Mouse (Mus musculus) spleen, adult 2 months (tissue): Measurements from ENCODE around the gene Tnfrsf25. TPM values are rescaled to one million over a fixed set of nuclear protein-coding genes. Genes with fewer than 3 reads are reported as not detected.

Experiments used
- DNase-seq, 2 experiments: peaks; one replicate each; pipeline versions ENCODE4 v3.0.0 to v3.0.0-alpha.2; 2012 to 2021; ENCODE audit warnings: low spot score in 2 of 2, low read depth in 1 of 2
- H3K27ac ChIP-seq: fragments of 200-500 bp; 2 replicates; pipeline ENCODE4 v1.5.1; 2012; ENCODE audit warnings: low read length, inconsistent platforms; ENCODE audit not compliant: insufficient read depth
- H3K27me3 ChIP-seq: fragments of 200-500 bp; 2 replicates; pipeline ENCODE4 v1.6.1; 2012; ENCODE audit warnings: mild to moderate bottlenecking, moderate library complexity, low read length, inconsistent platforms; ENCODE audit not compliant: control insufficient read depth, insufficient read depth
- H3K36me3 ChIP-seq: fragments of 200-500 bp; 2 replicates; pipeline ENCODE4 v1.6.1; 2012; ENCODE audit warnings: mild to moderate bottlenecking, low read length, inconsistent platforms; ENCODE audit not compliant: control insufficient read depth, insufficient read depth
- H3K4me1 ChIP-seq: fragments of 200-500 bp; 2 replicates; pipeline ENCODE4 v1.6.1; 2011; ENCODE audit warnings: inconsistent platforms; ENCODE audit not compliant: control insufficient read depth, insufficient read depth, insufficient read length
- H3K4me3 ChIP-seq: fragments of 200-500 bp; 2 replicates; pipeline ENCODE4 v1.5.1; 2011; ENCODE audit warnings: mild to moderate bottlenecking, inconsistent platforms; ENCODE audit not compliant: insufficient read depth, insufficient read length; ENCODE audit errors: extremely low read depth
- CTCF ChIP-seq: fragments of 200-500 bp; IDR thresholded peaks from 2 replicates; pipeline ENCODE4 v1.5.1; 2011; ENCODE audit warnings: mild to moderate bottlenecking, inconsistent platforms; ENCODE audit not compliant: insufficient read depth, insufficient read length, insufficient replicate concordance; ENCODE audit errors: extremely low read depth
- POLR2A ChIP-seq: fragments of 200-500 bp; IDR thresholded peaks from 2 replicates; pipeline ENCODE4 v1.6.1; 2011; ENCODE audit warnings: low read depth, low read length, inconsistent platforms
- WGBS: fragments of 180-500 bp; shearing (Covaris S2); methylation state at CpG from one replicate; pipeline ENCODE4 v1.1.7; 2018; 5-methylcytosine and 5-hydroxymethylcytosine counted together
- polyA plus RNA-seq: library from polyadenylated mRNA; depleted of rRNA; stranded (reverse); fragments of >200 nt; gene quantifications from 2 replicates; pipeline ENCODE4 v1.2.3, GENCODE M21; 2012; rRNA removed

The Tnfrsf25 gene
- polyA plus RNA-seq, 1 experiment: 17.0 TPM

GRCm38 (mm10) chr4:152161601-152162000, 45.9 kb downstream of the Tnfrsf25 start:
- Histone ChIP-seq H3K4me1 (peaks cover 17% of the 10 kb centered on the region; the same call in 1 of the 2 replicates), H3K27me3 (peaks cover 14% of the 10 kb centered on the region), H3K36me3 (no peaks in the 10 kb centered on the region), H3K4me3 (no peak overlapping the region), H3K27ac (no peak overlapping the region)
- WGBS: 92% methylated on average over 6 of the region's 6 CpGs
- DNase-seq: no peak
- TF ChIP-seq POLR2A: no peak
- no peak for TF ChIP-seq CTCF

- 62% methylated on average over 2 of the region's 2 CpGs for WGBS
- Histone ChIP-seq H3K27me3 (peaks cover 14% of the 10 kb centered on the region), H3K4me3 (no peak overlapping the region), H3K4me1 (peaks cover 17% of the 10 kb centered on the region; the same call in 1 of the 2 replicates), H3K27ac (no peak overlapping the region), H3K36me3 (no peaks in the 10 kb centered on the region)
- DNase-seq: no peak
- TF ChIP-seq CTCF (no peak), POLR2A (no peak)
Observed at GRCm38 (mm10) chr4:152162748-152163147, 47.0 kb downstream of the Tnfrsf25 start.

GRCm38 (mm10) chr4:152165036-152165931, 49.5 kb downstream of the Tnfrsf25 start:
- Histone ChIP-seq H3K36me3 (no peaks in the 10 kb centered on the region), H3K4me1 (peaks cover 4% of the 10 kb centered on the region; the same call in 1 of the 2 replicates), H3K27ac (peak overlapping the region; percentile 85), H3K27me3 (peaks cover 1% of the 10 kb centered on the region; the same call in 1 of the 2 replicates), H3K4me3 (peak overlapping the region; percentile 38)
- peak; percentile 63 to 72 for DNase-seq
- 14% methylated on average over 22 of the region's 22 CpGs for WGBS
- peak; percentile 87 for TF ChIP-seq CTCF
- no peak for TF ChIP-seq POLR2A

GRCm38 (mm10) chr4:152168052-152168451, 52.3 kb downstream of the Tnfrsf25 start:
- no peak for TF ChIP-seq CTCF
- no peak for TF ChIP-seq POLR2A
- 69% methylated on average over 8 of the region's 8 CpGs for WGBS
- H3K27ac ChIP-seq: no peak overlapping the region
- no peak overlapping the region for H3K4me3 ChIP-seq
- DNase-seq: no peak
- no peaks in the 10 kb centered on the region for H3K36me3 ChIP-seq
- peaks cover 4% of the 10 kb centered on the region; the same call in 1 of the 2 replicates for H3K4me1 ChIP-seq
- no peaks in the 10 kb centered on the region for H3K27me3 ChIP-seq

- Histone ChIP-seq H3K4me1 (peaks cover 4% of the 10 kb centered on the region; the same call in 1 of the 2 replicates), H3K27ac (no peak overlapping the region), H3K27me3 (no peaks in the 10 kb centered on the region), H3K4me3 (no peak overlapping the region), H3K36me3 (no peaks in the 10 kb centered on the region)
- no peak for TF ChIP-seq CTCF
- no peak for TF ChIP-seq POLR2A
- DNase-seq: no peak
- 85% methylated on average over 7 of the region's 7 CpGs for WGBS
Observed at GRCm38 (mm10) chr4:152169103-152169502, 53.4 kb downstream of the Tnfrsf25 start.

Other genes with a start within 250 kb of the Tnfrsf25 start
- 31.6 and 40.9 TPM in 2 replicates for gene Dnajc11, start 182.2 kb upstream of the Tnfrsf25 start, polyA plus RNA-seq
- gene Thap3, start 126.9 kb upstream of the Tnfrsf25 start, polyA plus RNA-seq: 46.2 and 53.0 TPM in 2 replicates
- 3.8 and 4.2 TPM in 2 replicates for gene Phf13, start 119.7 kb upstream of the Tnfrsf25 start, polyA plus RNA-seq
- gene Klhl21, start 107.1 kb upstream of the Tnfrsf25 start, polyA plus RNA-seq: 20.1 and 28.4 TPM in 2 replicates
- gene Zbtb48, start 88.3 kb upstream of the Tnfrsf25 start, polyA plus RNA-seq: 18.9 and 21.3 TPM in 2 replicates
- gene Tas1r1, start 77.4 kb upstream of the Tnfrsf25 start, polyA plus RNA-seq: 0.14 and 0.15 TPM in 2 replicates
- 22.8 and 28.1 TPM in 2 replicates for gene Nol9, start 76.6 kb upstream of the Tnfrsf25 start, polyA plus RNA-seq
- 9.5 and 13.1 TPM in 2 replicates for gene Plekhg5, start 43.4 kb upstream of the Tnfrsf25 start, polyA plus RNA-seq
- 2.1 and 2.7 TPM in 2 replicates for gene Espn, start 36.4 kb downstream of the Tnfrsf25 start, polyA plus RNA-seq
- gene Hes2, start 42.9 kb downstream of the Tnfrsf25 start, polyA plus RNA-seq: not detected in 2 replicates
- gene Acot7, start 62.2 kb downstream of the Tnfrsf25 start, polyA plus RNA-seq: 15.4 and 17.9 TPM in 2 replicates
- 10.5 and 15.7 TPM in 2 replicates for gene Gpr153, start 158.3 kb downstream of the Tnfrsf25 start, polyA plus RNA-seq
- 0.11 TPM in 1 of 2 replicates, not detected in the other for gene Hes3, start 175.7 kb downstream of the Tnfrsf25 start, polyA plus RNA-seq
- 16.2 and 19.3 TPM in 2 replicates for gene Icmt, start 181.3 kb downstream of the Tnfrsf25 start, polyA plus RNA-seq
- gene Rnf207, start 203.1 kb downstream of the Tnfrsf25 start, polyA plus RNA-seq: 0.08 TPM in 1 of 2 replicates, not detected in the other
- gene Rpl22, start 209.8 kb downstream of the Tnfrsf25 start, polyA plus RNA-seq: 24.6 and 29.3 TPM in 2 replicates
- gene Chd5, start 222.7 kb downstream of the Tnfrsf25 start, polyA plus RNA-seq: 0.06 and 0.11 TPM in 2 replicates